Mouse (Mus musculus) hindbrain, embryonic 11.5 days (tissue): ENCODE measurements around the gene Zfhx3. TPM values are rescaled to one million over a fixed set of nuclear protein-coding genes. Genes with fewer than 3 reads are reported as not detected.
A peak's percentile ranks its signal among the peaks of the same experiment; 100 is the strongest.

Experiments used
- ATAC-seq: fragments of 200-750 bp; cut with Nextera tagmentation; 2 replicates; pipeline ENCODE4 v1.8.0; 2017; ENCODE audit warnings: mild to moderate bottlenecking, moderate TSS enrichment, moderate library complexity; ENCODE audit not compliant: low FRiP score
- DNase-seq: peaks from one replicate; pipeline ENCODE4 v3.0.0-alpha.2; 2015; ENCODE audit warnings: low spot score
- H3K27ac ChIP-seq: fragments of 300-500 bp; sonication (generic); 2 replicates; pipeline ENCODE4 v1.5.1; 2014; ENCODE audit warnings: mild to moderate bottlenecking, low read depth, low read length
- H3K27me3 ChIP-seq: fragments of 300-500 bp; sonication (generic); 2 replicates; pipeline ENCODE4 v1.6.1; 2014; ENCODE audit warnings: mild to moderate bottlenecking, low read length, moderate library complexity, mixed read lengths; ENCODE audit not compliant: control insufficient read depth, insufficient read depth
- H3K36me3 ChIP-seq: fragments of 300-500 bp; sonication (generic); 2 replicates; pipeline ENCODE4 v1.6.1; 2014; ENCODE audit warnings: mild to moderate bottlenecking, low read length, moderate library complexity, mixed read lengths; ENCODE audit not compliant: control insufficient read depth, insufficient read depth
- H3K4me1 ChIP-seq: fragments of 300-500 bp; sonication (generic); replicated peaks from 2 replicates; pipeline ENCODE4 v1.6.1; 2014; ENCODE audit warnings: low read length, mixed read lengths; ENCODE audit not compliant: control insufficient read depth, insufficient read depth
- H3K4me2 ChIP-seq: fragments of 300-500 bp; sonication (generic); replicated peaks from 2 replicates; pipeline ENCODE4 v1.6.1; 2014; ENCODE audit warnings: mild to moderate bottlenecking, low read depth, low read length
- H3K4me3 ChIP-seq: fragments of 300-500 bp; sonication (generic); 2 replicates; pipeline ENCODE4 v1.5.1; 2014; ENCODE audit warnings: low read depth, low read length
- H3K9ac ChIP-seq: fragments of 300-500 bp; sonication (generic); 2 replicates; pipeline ENCODE4 v1.6.1; 2014; ENCODE audit warnings: low read depth, low read length
- H3K9me3 ChIP-seq: fragments of 300-500 bp; sonication (generic); 2 replicates; pipeline ENCODE4 v1.6.1; 2016; ENCODE audit warnings: low read length; ENCODE audit not compliant: control insufficient read depth
- WGBS: fragments of 180-500 bp; shearing (Covaris S2); extraction: QIAGEN DNeasy Blood & Tissue Kit; methylation state at CpG from one replicate; pipeline ENCODE4 v1.1.7; 2014; 5-methylcytosine and 5-hydroxymethylcytosine counted together
- polyA plus RNA-seq: library from polyadenylated mRNA; unstranded; fragments of >200 nt; fragmentation: Nextera tagmentation; extraction: Ambion mirVana; gene quantifications from 2 replicates; pipeline ENCODE4 v1.2.1, GENCODE M21; 2014

The Zfhx3 gene
- polyA plus RNA-seq, 1 experiment from 2014 or later = 47.1 TPM

DNA sequence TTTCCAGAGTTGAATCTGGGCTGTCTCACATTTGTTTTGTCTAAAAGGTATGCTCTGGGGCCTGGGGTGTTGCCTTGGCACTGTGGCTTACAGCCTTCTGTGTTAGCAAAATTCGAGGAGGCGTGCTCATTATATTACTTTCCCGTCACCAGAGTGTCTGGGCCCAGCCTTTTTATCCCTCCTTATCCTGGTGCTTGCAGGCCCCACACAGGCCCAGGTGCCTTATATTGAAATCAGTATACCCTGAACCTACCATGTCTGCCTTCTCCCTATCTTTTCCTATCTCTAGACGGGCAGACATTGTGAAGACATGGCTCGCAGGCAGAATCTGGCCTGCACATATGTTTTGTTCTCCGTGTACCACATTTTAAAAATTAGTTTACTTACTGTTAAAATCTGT lies 797.1 kb downstream of the Zfhx3 start:
- Histone ChIP-seq H3K4me3 (no peak overlapping the region), H3K4me1 (peaks cover 4% of the 10 kb centered on the region; the same call in 1 of the 2 replicates), H3K27ac (no peak overlapping the region), H3K4me2 (no peak overlapping the region), H3K27me3 (no peaks in the 10 kb centered on the region), H3K9me3 (no peaks in the 10 kb centered on the region), H3K36me3 (no peaks in the 10 kb centered on the region), H3K9ac (no peak overlapping the region)
- 91% methylated on average over 6 of the region's 6 CpGs for WGBS
- ATAC-seq (no peak), DNase-seq (no peak)

- H3K36me3 ChIP-seq = no peaks in the 10 kb centered on the region
- H3K9me3 ChIP-seq = no peaks in the 10 kb centered on the region
- H3K9ac ChIP-seq = no peak overlapping the region
- no peak overlapping the region for H3K4me2 ChIP-seq
- WGBS = 90% methylated on average over 13 of the region's 13 CpGs
- no peaks in the 10 kb centered on the region for H3K27me3 ChIP-seq
- no peak for ATAC-seq
- H3K4me1 ChIP-seq = peaks cover 4% of the 10 kb centered on the region; the same call in 1 of the 2 replicates
- no peak overlapping the region for H3K27ac ChIP-seq
- no peak overlapping the region for H3K4me3 ChIP-seq
- no peak for DNase-seq
Observed at GRCm38 (mm10) chr8:108740443-108740842, 798.0 kb downstream of the Zfhx3 start.

DNA sequence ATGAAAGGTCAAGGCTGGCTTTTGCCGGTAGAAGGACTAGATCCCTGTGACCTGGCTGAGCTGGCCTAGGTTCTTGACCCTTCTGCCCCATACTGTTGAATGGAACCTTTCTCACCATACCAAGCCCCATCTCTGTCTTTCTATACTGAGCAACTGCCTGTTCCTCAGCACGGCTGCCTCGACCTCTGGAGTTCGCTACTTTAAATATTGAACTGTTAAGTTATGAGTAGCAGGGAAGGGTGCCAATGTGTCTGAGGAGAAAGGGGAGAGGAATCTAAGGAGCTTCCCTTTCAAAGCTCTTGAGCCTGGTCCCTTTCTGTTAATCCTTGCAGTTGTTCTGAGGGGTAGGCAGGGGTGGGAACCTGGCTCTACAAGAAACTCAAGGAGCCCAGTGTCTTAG lies 799.2 kb downstream of the Zfhx3 start:
- Histone ChIP-seq H3K9ac (no peak overlapping the region), H3K36me3 (no peaks in the 10 kb centered on the region), H3K9me3 (no peaks in the 10 kb centered on the region), H3K4me2 (no peak overlapping the region), H3K27ac (no peak overlapping the region), H3K4me3 (no peak overlapping the region), H3K27me3 (no peaks in the 10 kb centered on the region), H3K4me1 (peaks cover 2% of the 10 kb centered on the region; the same call in 1 of the 2 replicates)
- ATAC-seq (no peak), DNase-seq (no peak)
- WGBS = 98% methylated on average over 4 of the region's 4 CpGs

DNA sequence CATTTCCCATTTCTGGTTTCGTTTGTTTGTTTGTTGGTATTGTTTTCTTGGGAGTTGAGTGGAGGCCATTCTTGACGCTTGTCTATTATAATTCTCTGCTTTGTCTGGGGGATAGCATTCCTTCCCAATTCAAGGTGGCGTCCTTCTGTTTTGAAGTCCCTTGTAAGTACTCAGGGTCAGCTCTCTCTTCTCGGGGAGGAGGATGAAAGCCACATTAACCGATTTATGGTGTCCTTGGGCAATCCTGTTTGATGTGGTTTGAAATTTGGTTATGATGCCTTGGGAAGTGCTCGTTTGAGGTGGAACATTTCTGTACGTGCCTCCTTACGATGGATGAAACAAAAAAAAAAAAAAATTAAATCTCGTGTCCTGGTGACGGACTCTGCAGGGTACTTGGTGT lies 800.0 kb downstream of the Zfhx3 start:
- DNase-seq (no peak), ATAC-seq (no peak)
- Histone ChIP-seq H3K27me3 (no peaks in the 10 kb centered on the region), H3K9ac (no peak overlapping the region), H3K4me2 (no peak overlapping the region), H3K4me3 (no peak overlapping the region), H3K27ac (no peak overlapping the region), H3K4me1 (no peaks in the 10 kb centered on the region), H3K36me3 (no peaks in the 10 kb centered on the region), H3K9me3 (no peaks in the 10 kb centered on the region)
- WGBS = 90% methylated on average over 10 of the region's 10 CpGs

GRCm38 (mm10) chr8:108743238-108743637 lies 800.8 kb downstream of the Zfhx3 start:
- no peak overlapping the region for H3K27ac ChIP-seq
- H3K4me1 ChIP-seq = no peaks in the 10 kb centered on the region; the same call in 1 of the 2 replicates
- no peak overlapping the region for H3K4me3 ChIP-seq
- no peak for ATAC-seq
- DNase-seq = no peak
- H3K36me3 ChIP-seq = no peaks in the 10 kb centered on the region
- no peaks in the 10 kb centered on the region for H3K9me3 ChIP-seq
- H3K4me2 ChIP-seq = no peak overlapping the region
- no peak overlapping the region for H3K9ac ChIP-seq
- 85% methylated on average over 7 of the region's 7 CpGs for WGBS
- no peaks in the 10 kb centered on the region for H3K27me3 ChIP-seq

DNA sequence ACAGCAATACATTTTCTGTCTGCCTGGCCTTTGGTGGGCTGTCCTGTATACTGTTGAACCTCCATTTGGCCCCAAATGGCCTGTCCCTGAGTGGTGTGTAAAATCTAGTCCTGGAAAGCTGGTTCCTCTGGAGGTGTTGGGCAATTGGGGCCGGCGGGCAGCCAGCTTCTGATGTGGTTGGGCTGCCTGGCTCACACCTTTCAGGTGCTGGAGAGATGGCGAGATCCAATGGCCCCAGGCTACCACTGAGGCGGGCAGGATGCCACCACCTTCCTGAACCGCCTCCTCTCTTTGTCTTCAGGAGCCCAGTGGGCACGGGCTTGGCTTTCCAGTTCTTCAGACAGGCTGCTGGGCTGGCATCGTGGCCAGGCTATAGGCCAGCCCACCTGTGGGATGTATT lies 803.1 kb downstream of the Zfhx3 start:
- no peak overlapping the region for H3K27ac ChIP-seq
- H3K4me2 ChIP-seq = no peak overlapping the region
- H3K36me3 ChIP-seq = no peaks in the 10 kb centered on the region
- DNase-seq (no peak), ATAC-seq (no peak)
- peaks cover 8% of the 10 kb centered on the region; the same call in 1 of the 2 replicates for H3K4me1 ChIP-seq
- H3K4me3 ChIP-seq = no peak overlapping the region
- H3K9ac ChIP-seq = no peak overlapping the region
- 95% methylated on average over 7 of the region's 7 CpGs for WGBS
- no peaks in the 10 kb centered on the region for H3K9me3 ChIP-seq
- no peaks in the 10 kb centered on the region for H3K27me3 ChIP-seq

GRCm38 (mm10) chr8:108748095-108748494 lies 805.7 kb downstream of the Zfhx3 start:
- no peaks in the 10 kb centered on the region for H3K27me3 ChIP-seq
- ATAC-seq = no peak
- no peaks in the 10 kb centered on the region for H3K36me3 ChIP-seq
- no peak overlapping the region; the same call in 1 of the 2 replicates for H3K27ac ChIP-seq
- no peak overlapping the region for H3K9ac ChIP-seq
- DNase-seq = no peak
- 59% methylated on average over 11 of the region's 11 CpGs for WGBS
- H3K4me2 ChIP-seq = no peak overlapping the region
- H3K4me3 ChIP-seq = no peak overlapping the region
- H3K4me1 ChIP-seq = peaks cover 8% of the 10 kb centered on the region; the same call in 1 of the 2 replicates
- no peaks in the 10 kb centered on the region for H3K9me3 ChIP-seq

DNA sequence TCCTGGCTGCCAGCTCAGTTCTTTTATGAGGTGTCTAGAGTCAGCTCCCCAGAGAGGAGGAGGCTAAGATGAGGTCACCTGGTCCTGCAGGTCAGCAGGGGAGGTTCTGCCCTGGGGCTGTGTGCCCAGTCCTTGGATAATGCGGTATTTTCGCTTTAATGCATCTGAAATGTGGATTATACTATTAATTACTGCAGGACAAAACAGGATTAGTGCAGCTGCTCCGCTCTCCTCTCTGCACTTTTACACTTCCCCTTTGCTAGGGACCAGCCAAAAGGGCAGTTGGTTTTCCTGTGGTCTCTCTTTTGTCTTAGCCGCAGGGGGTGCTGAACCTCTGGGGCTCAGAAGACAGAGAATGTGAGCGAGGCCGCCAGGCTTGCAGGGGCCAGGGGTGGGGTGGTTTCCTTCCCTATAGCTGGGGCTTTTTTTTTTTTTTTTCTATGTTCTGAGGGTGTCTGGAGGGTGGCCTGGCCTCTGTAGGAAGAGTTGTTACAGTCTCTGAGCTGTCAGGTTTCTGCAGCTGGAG lies 806.5 kb downstream of the Zfhx3 start:
- ATAC-seq (peak; percentile 63; the same call in 1 of the 2 replicates), DNase-seq (no peak)
- Histone ChIP-seq H3K4me3 (no peak overlapping the region), H3K9me3 (no peaks in the 10 kb centered on the region), H3K4me1 (peaks cover 8% of the 10 kb centered on the region; the same call in 1 of the 2 replicates), H3K27me3 (no peaks in the 10 kb centered on the region), H3K4me2 (peak overlapping the region; percentile 3; the same call in 1 of the 2 replicates), H3K27ac (peak overlapping the region; percentile 58; the same call in 1 of the 2 replicates), H3K36me3 (no peaks in the 10 kb centered on the region), H3K9ac (no peak overlapping the region)
- WGBS = under 1% methylated on average over 6 of the region's 6 CpGs

GRCm38 (mm10) chr8:108750806-108751205 lies 808.4 kb downstream of the Zfhx3 start:
- no peaks in the 10 kb centered on the region for H3K27me3 ChIP-seq
- no peaks in the 10 kb centered on the region for H3K9me3 ChIP-seq
- H3K4me2 ChIP-seq = no peak overlapping the region
- H3K27ac ChIP-seq = no peak overlapping the region
- 94% methylated on average over 9 of the region's 9 CpGs for WGBS
- ATAC-seq (no peak), DNase-seq (no peak)
- peaks cover 11% of the 10 kb centered on the region for H3K4me1 ChIP-seq
- H3K4me3 ChIP-seq = no peak overlapping the region
- H3K9ac ChIP-seq = no peak overlapping the region
- H3K36me3 ChIP-seq = no peaks in the 10 kb centered on the region
